Mouse (Mus musculus): Measurements from ENCODE around the gene Phf24. TPM values are rescaled to one million over a fixed set of nuclear protein-coding genes. Genes with fewer than 3 reads are reported as not detected.

The Phf24 gene
- 0.18 and 0.26 TPM in 2 replicates for polyA plus RNA-seq (2016; fragmentation: Nextera tagmentation; extraction: Ambion mirVana)

GRCm38 (mm10) chr4:42916617-42917401, at the start of gene Phf24:
Gene Phf24 (plus strand): TSS chr4:42916660.
- peak within 1 kb of the TSS; percentile 55 for H3K4me3 ChIP-seq
- H3K27me3 ChIP-seq (replicated peaks) = peaks cover 96% of the 10 kb centered on the region
- H3K9ac ChIP-seq = peak within 1 kb of the TSS; percentile 55
- H3K9me3 ChIP-seq (replicated peaks) = no peaks in the 10 kb centered on the region
- WGBS (ENCODE audit: insufficient replicate concordance) = 2% methylated on average over 33 of the region's 90 CpGs
- H3K36me3 ChIP-seq = no peaks in the 10 kb centered on the region
- 0 out of 2 replicates have a peak, but pooled peaks have one; percentile 15 for ATAC-seq
- no peak within 1 kb of the TSS for H3K27ac ChIP-seq
- peak within 1 kb of the TSS; percentile 77 for H3K4me2 ChIP-seq
- peaks cover 10% of the 10 kb centered on the region; the same call in 1 of the 2 replicates for H3K4me1 ChIP-seq

- no peaks in the 10 kb centered on the region for H3K36me3 ChIP-seq
- WGBS (ENCODE audit: insufficient replicate concordance) = 21% methylated on average over 3 of the region's 3 CpGs
- H3K27ac ChIP-seq = peak overlapping the region; percentile 90
- 0 out of 2 replicates have a peak, but pooled peaks cover 4% of the 10 kb centered on the region for H3K27me3 ChIP-seq (replicated peaks)
- no peaks in the 10 kb centered on the region for H3K9me3 ChIP-seq (replicated peaks)
- H3K9ac ChIP-seq = peak overlapping the region; percentile 56
- peaks cover 69% of the 10 kb centered on the region for H3K4me1 ChIP-seq
- H3K4me2 ChIP-seq = peak overlapping the region; percentile 43
- ATAC-seq = peak; percentile 91
- no peak overlapping the region for H3K4me3 ChIP-seq
Observed at GRCm38 (mm10) chr4:42867390-42867789, 49.1 kb upstream of the Phf24 start.

- Histone ChIP-seq H3K9ac (peak overlapping the region; percentile 56), H3K4me3 (no peak overlapping the region), H3K4me1 (peaks cover 64% of the 10 kb centered on the region), H3K9me3 (replicated peaks) (no peaks in the 10 kb centered on the region), H3K4me2 (peak overlapping the region; percentile 43), H3K27ac (peak overlapping the region; percentile 90), H3K27me3 (replicated peaks) (0 out of 2 replicates have a peak, but pooled peaks cover 11% of the 10 kb centered on the region), H3K36me3 (no peaks in the 10 kb centered on the region)
- ATAC-seq = no peak
- WGBS (ENCODE audit: insufficient replicate concordance) = 78% methylated on average over 5 of the region's 5 CpGs
Observed at GRCm38 (mm10) chr4:42868193-42868592, 48.3 kb upstream of the Phf24 start.

GRCm38 (mm10) chr4:42870748-42871147, 45.7 kb upstream of the Phf24 start:
- Histone ChIP-seq H3K9ac (0 out of 2 replicates have a peak overlapping the region, but pooled peaks have one; percentile 19), H3K36me3 (no peaks in the 10 kb centered on the region), H3K4me1 (peaks cover 50% of the 10 kb centered on the region)

GRCm38 (mm10) chr4:42872151-42872550, 44.3 kb upstream of the Phf24 start:
- no peak for ATAC-seq
- no peak overlapping the region for H3K4me3 ChIP-seq
- H3K4me2 ChIP-seq = no peak overlapping the region
- no peak overlapping the region for H3K9ac ChIP-seq
- 0 out of 2 replicates have a peak, but pooled peaks cover 12% of the 10 kb centered on the region for H3K27me3 ChIP-seq (replicated peaks)
- peaks cover 37% of the 10 kb centered on the region for H3K4me1 ChIP-seq
- no peaks in the 10 kb centered on the region for H3K9me3 ChIP-seq (replicated peaks)
- WGBS (ENCODE audit: insufficient replicate concordance) = 88% methylated on average over 7 of the region's 7 CpGs
- H3K36me3 ChIP-seq = no peaks in the 10 kb centered on the region
- H3K27ac ChIP-seq = no peak overlapping the region

More at GRCm38 (mm10) chr4:42870748-42871147, 45.7 kb upstream of the Phf24 start:
- no peaks in the 10 kb centered on the region for H3K9me3 ChIP-seq (replicated peaks)
- 54% methylated on average over 5 of the region's 5 CpGs for WGBS (ENCODE audit: insufficient replicate concordance)
- peak overlapping the region; percentile 90; the same call in 1 of the 2 replicates for H3K27ac ChIP-seq
- no peak overlapping the region for H3K4me2 ChIP-seq
- 0 out of 2 replicates have a peak, but pooled peaks cover 12% of the 10 kb centered on the region for H3K27me3 ChIP-seq (replicated peaks)
- H3K4me3 ChIP-seq = no peak overlapping the region
- ATAC-seq = no peak

GRCm38 (mm10) chr4:42872746-42873435, 43.6 kb upstream of the Phf24 start:
- ATAC-seq = no peak
- Histone ChIP-seq H3K9me3 (replicated peaks) (no peaks in the 10 kb centered on the region), H3K4me2 (no peak overlapping the region), H3K4me1 (peaks cover 37% of the 10 kb centered on the region), H3K27ac (peak overlapping the region; percentile 36; the same call in 1 of the 2 replicates), H3K36me3 (no peaks in the 10 kb centered on the region), H3K27me3 (replicated peaks) (0 out of 2 replicates have a peak, but pooled peaks cover 12% of the 10 kb centered on the region), H3K4me3 (no peak overlapping the region), H3K9ac (no peak overlapping the region)
- 73% methylated on average over 16 of the region's 16 CpGs for WGBS (ENCODE audit: insufficient replicate concordance)

- H3K27ac ChIP-seq = no peak within 1 kb of the TSS
- H3K27me3 ChIP-seq (replicated peaks) = 0 out of 2 replicates have a peak, but pooled peaks cover 12% of the 10 kb centered on the region
- H3K4me1 ChIP-seq = peaks cover 33% of the 10 kb centered on the region
- H3K4me2 ChIP-seq = no peak within 1 kb of the TSS
- no peak within 1 kb of the TSS for H3K4me3 ChIP-seq
- H3K9ac ChIP-seq = no peak within 1 kb of the TSS
- no peaks in the 10 kb centered on the region for H3K9me3 ChIP-seq (replicated peaks)
- no peak for ATAC-seq
- H3K36me3 ChIP-seq = no peaks in the 10 kb centered on the region
- 83% methylated on average over 7 of the region's 7 CpGs for WGBS (ENCODE audit: insufficient replicate concordance)
Observed at GRCm38 (mm10) chr4:42874134-42874533, 42.3 kb upstream of the Phf24 start, which contains the start of gene Fam205c. Gene Fam205c (minus strand): TSS chr4:42874234.

GRCm38 (mm10) chr4:42876586-42877291, 39.7 kb upstream of the Phf24 start:
- Histone ChIP-seq H3K4me2 (no peak overlapping the region), H3K27ac (peak overlapping the region; percentile 65), H3K36me3 (no peaks in the 10 kb centered on the region), H3K27me3 (replicated peaks) (0 out of 2 replicates have a peak, but pooled peaks cover 9% of the 10 kb centered on the region), H3K4me3 (no peak overlapping the region), H3K4me1 (peaks cover 43% of the 10 kb centered on the region), H3K9ac (no peak overlapping the region), H3K9me3 (replicated peaks) (no peaks in the 10 kb centered on the region)
- ATAC-seq = peak; percentile 50; the same call in 1 of the 2 replicates
- 28% methylated on average over 5 of the region's 5 CpGs for WGBS (ENCODE audit: insufficient replicate concordance)

- Histone ChIP-seq H3K9ac (no peak overlapping the region), H3K4me2 (no peak overlapping the region), H3K4me1 (peaks cover 52% of the 10 kb centered on the region), H3K4me3 (no peak overlapping the region), H3K36me3 (0 out of 2 replicates have a peak, but pooled peaks cover 4% of the 10 kb centered on the region), H3K27ac (peak overlapping the region; percentile 65), H3K9me3 (replicated peaks) (no peaks in the 10 kb centered on the region), H3K27me3 (replicated peaks) (0 out of 2 replicates have a peak, but pooled peaks cover 7% of the 10 kb centered on the region)
- WGBS (ENCODE audit: insufficient replicate concordance) = 57% methylated on average over 2 of the region's 2 CpGs
- peak; percentile 27; the same call in 1 of the 2 replicates for ATAC-seq
Observed at GRCm38 (mm10) chr4:42877657-42878056, 38.8 kb upstream of the Phf24 start.

- Histone ChIP-seq H3K9ac (peak overlapping the region; percentile 74), H3K9me3 (replicated peaks) (no peaks in the 10 kb centered on the region), H3K4me1 (peaks cover 64% of the 10 kb centered on the region), H3K36me3 (0 out of 2 replicates have a peak, but pooled peaks cover 4% of the 10 kb centered on the region), H3K27ac (peak overlapping the region; percentile 92), H3K27me3 (replicated peaks) (no peaks in the 10 kb centered on the region), H3K4me2 (peak overlapping the region; percentile 62), H3K4me3 (peak overlapping the region; percentile 59)
- ATAC-seq = peak; percentile 99
- WGBS (ENCODE audit: insufficient replicate concordance) = 28% methylated on average over 16 of the region's 16 CpGs
Observed at GRCm38 (mm10) chr4:42879829-42880676, 36.4 kb upstream of the Phf24 start.
